22 mouse cellular contexts compared by ENCODE assay signal in genomic region chr16:51564064-51564463, GRCm38 (mm10).
DNase-seq lines count a peak whose midpoint lies in the region; ATAC-seq lines count a peak whose summit lies in the region.
"Had no signal": no experiment of that assay in that cellular context is flagged by ENCODE, and none has a peak within 500 bp of the region (broad histone marks: within the 10 kb centered on the region; RNA-seq: fewer than 3 reads in every experiment).

No protein-coding gene starts in this region.

- no peaks in the 10 kb centered on the region for H3K4me1 ChIP-seq in forebrain, embryonic 13.5 days
- H3K4me1 ChIP-seq in forebrain, embryonic 11.5 days (replicated peaks; ENCODE audit: control insufficient read depth, insufficient read depth, low read length): no peaks in the 10 kb centered on the region
- no peaks in the 10 kb centered on the region for H3K4me1 ChIP-seq in midbrain, embryonic 11.5 days (ENCODE audit: control insufficient read depth, insufficient read depth, low read length)
- H3K4me1 ChIP-seq in midbrain, embryonic 10.5 days: no peaks in the 10 kb centered on the region
- H3K4me1 ChIP-seq: embryonic facial prominence, embryonic 15.5 days; forebrain, embryonic 10.5 days; heart, embryonic 15.5 days; hindbrain, embryonic 13.5 days had no signal

- H3K4me3 ChIP-seq in forebrain, embryonic 13.5 days: no peak overlapping the region
- no peak overlapping the region for H3K4me3 ChIP-seq in forebrain, embryonic 11.5 days (ENCODE audit: low read depth, low read length)
- H3K4me3 ChIP-seq in midbrain, embryonic 11.5 days (ENCODE audit: low read depth, low read length): no peak overlapping the region
- no peak overlapping the region for H3K4me3 ChIP-seq in midbrain, embryonic 10.5 days
- H3K4me3 ChIP-seq: embryonic facial prominence, embryonic 15.5 days; erythroblast, embryonic 14.5 days; forebrain, embryonic 10.5 days; heart, adult 2 months; heart, embryonic 15.5 days; hindbrain, embryonic 13.5 days had no signal

- H3K27ac ChIP-seq in forebrain, embryonic 13.5 days: no peak overlapping the region
- H3K27ac ChIP-seq in forebrain, embryonic 11.5 days (ENCODE audit: low read depth, low read length): no peak overlapping the region
- H3K27ac ChIP-seq in midbrain, embryonic 11.5 days (ENCODE audit: low read depth, low read length): no peak overlapping the region
- H3K27ac ChIP-seq in midbrain, embryonic 10.5 days (replicated peaks): no peak overlapping the region
- H3K27ac ChIP-seq: embryonic facial prominence, embryonic 15.5 days; forebrain, embryonic 10.5 days; heart, adult 2 months; heart, embryonic 15.5 days; hindbrain, embryonic 13.5 days had no signal

- ATAC-seq in forebrain, embryonic 13.5 days: peak; percentile 24; the same call in 1 of the 2 replicates
- ATAC-seq in forebrain, embryonic 11.5 days (replicated peaks; ENCODE audit: low FRiP score): no peak
- no peak for ATAC-seq in midbrain, embryonic 11.5 days (ENCODE audit: low FRiP score)
- ATAC-seq in megakaryocyte-erythroid progenitor cell, adult 5-6 weeks (replicated peaks; ENCODE audit: low FRiP score, low TSS enrichment, poor library complexity, severe bottlenecking): no peak
- ATAC-seq: activated CD4-positive, CD25-positive, alpha-beta regulatory T cell, adult 4 months; Patski had no signal

- H3K4me2 ChIP-seq in forebrain, embryonic 13.5 days: no peak overlapping the region
- H3K4me2 ChIP-seq in forebrain, embryonic 11.5 days (ENCODE audit: low read depth, low read length, severe bottlenecking): no peak overlapping the region
- H3K4me2 ChIP-seq in midbrain, embryonic 11.5 days: no peak overlapping the region
- H3K4me2 ChIP-seq: embryonic facial prominence, embryonic 15.5 days; heart, embryonic 11.5 days; heart, embryonic 15.5 days; hindbrain, embryonic 13.5 days had no signal

- H3K27me3 ChIP-seq in forebrain, embryonic 13.5 days: no peaks in the 10 kb centered on the region
- no peaks in the 10 kb centered on the region for H3K27me3 ChIP-seq in forebrain, embryonic 11.5 days (ENCODE audit: control insufficient read depth, insufficient read depth, low read length)
- H3K27me3 ChIP-seq in midbrain, embryonic 11.5 days (ENCODE audit: control insufficient read depth, insufficient read depth, low read length): no peaks in the 10 kb centered on the region
- no peaks in the 10 kb centered on the region for H3K27me3 ChIP-seq in midbrain, embryonic 10.5 days (ENCODE audit: low read depth, poor library complexity, severe bottlenecking)
- H3K27me3 ChIP-seq: CH12.LX; embryonic facial prominence, embryonic 15.5 days; heart, embryonic 15.5 days; hindbrain, embryonic 13.5 days; Patski had no signal

- H3K36me3 ChIP-seq in forebrain, embryonic 13.5 days (ENCODE audit: poor library complexity, severe bottlenecking): no peaks in the 10 kb centered on the region
- no peaks in the 10 kb centered on the region for H3K36me3 ChIP-seq in forebrain, embryonic 11.5 days (ENCODE audit: control insufficient read depth, insufficient read depth, low read length)
- H3K36me3 ChIP-seq in midbrain, embryonic 11.5 days (ENCODE audit: control insufficient read depth, insufficient read depth, low read length): no peaks in the 10 kb centered on the region
- no peaks in the 10 kb centered on the region for H3K36me3 ChIP-seq in midbrain, embryonic 10.5 days
- H3K36me3 ChIP-seq: embryonic facial prominence, embryonic 15.5 days; forebrain, embryonic 10.5 days; heart, embryonic 15.5 days; hindbrain, embryonic 13.5 days had no signal

- no peaks in the 10 kb centered on the region for H3K9me3 ChIP-seq in forebrain, embryonic 13.5 days (replicated peaks)
- H3K9me3 ChIP-seq in forebrain, embryonic 11.5 days (ENCODE audit: control insufficient read depth, low read length): no peaks in the 10 kb centered on the region
- H3K9me3 ChIP-seq in midbrain, embryonic 11.5 days (ENCODE audit: control insufficient read depth, low read length): no peaks in the 10 kb centered on the region
- no peaks in the 10 kb centered on the region for H3K9me3 ChIP-seq in midbrain, embryonic 10.5 days (replicated peaks)
- H3K9me3 ChIP-seq: embryonic facial prominence, embryonic 15.5 days; forebrain, embryonic 10.5 days; heart, embryonic 15.5 days; hindbrain, embryonic 13.5 days had no signal

- no peak for DNase-seq in forebrain, embryonic 11.5 days (ENCODE audit: low spot score)
- peak; percentile 23 for DNase-seq in midbrain, embryonic 11.5 days (ENCODE audit: low spot score, missing footprints)
- DNase-seq in midbrain, embryonic 10.5 days (ENCODE audit: low spot score): no peak
- DNase-seq in forelimb bud, embryonic 11.5 days (ENCODE audit: low read depth, low spot score): peak; percentile 2
- DNase-seq: adrenal gland, postnatal 14 days; cerebellum, adult 18-20 months; cerebellum, adult 9-11 months; cerebellum, postnatal 36 days; gastrocnemius, postnatal 14 days; heart, adult 2 months; heart, postnatal 14 days had no signal

- H3K9ac ChIP-seq in forebrain, embryonic 13.5 days: no peak overlapping the region
- no peak overlapping the region for H3K9ac ChIP-seq in forebrain, embryonic 11.5 days (ENCODE audit: low read length)
- no peak overlapping the region for H3K9ac ChIP-seq in midbrain, embryonic 11.5 days (ENCODE audit: low read length)
- H3K9ac ChIP-seq: embryonic facial prominence, embryonic 15.5 days; heart, embryonic 15.5 days; hindbrain, embryonic 13.5 days had no signal

Comparison
In these comparisons a context has a peak if more than half of its experiments do, and no peak if none do; other contexts are left out.
1. DNase-seq: peak in midbrain, embryonic 11.5 days (single experiment) and forelimb bud, embryonic 11.5 days (single experiment); none in forebrain, embryonic 11.5 days (single experiment) and midbrain, embryonic 10.5 days (single experiment).